Mouse (Mus musculus): ENCODE data around the gene Vsnl1. TPM values are rescaled to one million over a fixed set of nuclear protein-coding genes. Genes with fewer than 3 reads are reported as not detected.

The Vsnl1 gene
- polyA plus RNA-seq, 1 experiment from 2014 or later, result 0.15 TPM

- WGBS (ENCODE audit: insufficient replicate concordance), result 71% methylated on average over 3 of the region's 3 CpGs
- no peak overlapping the region for H3K4me3 ChIP-seq (replicated peaks)
- no peak for ATAC-seq (ENCODE audit: low read depth)
Measured at GRCm38 (mm10) chr12:11326483-11326882, 109.9 kb downstream of the Vsnl1 start.

GRCm38 (mm10) chr12:11324480-11324879, 111.9 kb downstream of the Vsnl1 start:
- H3K4me2 ChIP-seq, result no peak overlapping the region
- ATAC-seq (ENCODE audit: low read depth), result no peak

More at GRCm38 (mm10) chr12:11326483-11326882, 109.9 kb downstream of the Vsnl1 start:
- H3K27me3 ChIP-seq, result no peaks in the 10 kb centered on the region
- no peaks in the 10 kb centered on the region for H3K36me3 ChIP-seq
- no peak overlapping the region for H3K4me2 ChIP-seq
- DNase-seq, result no peak
- no peaks in the 10 kb centered on the region for H3K9me3 ChIP-seq (replicated peaks)
- no peak overlapping the region for H3K27ac ChIP-seq
- no peaks in the 10 kb centered on the region for H3K4me1 ChIP-seq (replicated peaks)
- H3K9ac ChIP-seq, result no peak overlapping the region

GRCm38 (mm10) chr12:11317671-11318070, 118.7 kb downstream of the Vsnl1 start:
- H3K9ac ChIP-seq, result no peak overlapping the region
- 62% methylated on average over 6 of the region's 6 CpGs for WGBS (ENCODE audit: insufficient replicate concordance)
- H3K4me1 ChIP-seq (replicated peaks), result no peaks in the 10 kb centered on the region
- H3K27me3 ChIP-seq, result no peaks in the 10 kb centered on the region
- H3K4me2 ChIP-seq, result no peak overlapping the region
- H3K9me3 ChIP-seq (replicated peaks), result no peaks in the 10 kb centered on the region
- DNase-seq (no peak), ATAC-seq (ENCODE audit: low read depth) (no peak)
- no peak overlapping the region for H3K4me3 ChIP-seq (replicated peaks)
- no peak overlapping the region for H3K27ac ChIP-seq
- peaks cover 42% of the 10 kb centered on the region for H3K36me3 ChIP-seq

More at GRCm38 (mm10) chr12:11324480-11324879, 111.9 kb downstream of the Vsnl1 start:
- no peak overlapping the region for H3K9ac ChIP-seq
- WGBS (ENCODE audit: insufficient replicate concordance), result 43% methylated on average over 4 of the region's 4 CpGs
- H3K4me3 ChIP-seq (replicated peaks), result no peak overlapping the region
- DNase-seq, result no peak
- no peak overlapping the region for H3K27ac ChIP-seq
- H3K9me3 ChIP-seq (replicated peaks), result no peaks in the 10 kb centered on the region
- no peaks in the 10 kb centered on the region for H3K4me1 ChIP-seq (replicated peaks)
- H3K36me3 ChIP-seq, result no peaks in the 10 kb centered on the region
- H3K27me3 ChIP-seq, result no peaks in the 10 kb centered on the region

- no peaks in the 10 kb centered on the region for H3K27me3 ChIP-seq
- no peak for ATAC-seq (ENCODE audit: low read depth)
- no peak overlapping the region for H3K4me2 ChIP-seq
- H3K4me1 ChIP-seq (replicated peaks), result no peaks in the 10 kb centered on the region
- no peak overlapping the region for H3K9ac ChIP-seq
- WGBS (ENCODE audit: insufficient replicate concordance), result 73% methylated on average over 1 of the region's 1 CpGs
- H3K9me3 ChIP-seq (replicated peaks), result no peaks in the 10 kb centered on the region
- DNase-seq, result no peak
- H3K36me3 ChIP-seq, result peaks cover 63% of the 10 kb centered on the region
- H3K4me3 ChIP-seq (replicated peaks), result no peak overlapping the region
- no peak overlapping the region for H3K27ac ChIP-seq
Measured at GRCm38 (mm10) chr12:11313840-11314239, 122.6 kb downstream of the Vsnl1 start.

GRCm38 (mm10) chr12:11311106-11311505, 125.3 kb downstream of the Vsnl1 start:
- Histone ChIP-seq H3K27me3 (no peaks in the 10 kb centered on the region), H3K27ac (no peak overlapping the region), H3K36me3 (peaks cover 66% of the 10 kb centered on the region), H3K4me3 (replicated peaks) (no peak overlapping the region), H3K4me2 (no peak overlapping the region), H3K9me3 (replicated peaks) (no peaks in the 10 kb centered on the region), H3K9ac (no peak overlapping the region), H3K4me1 (replicated peaks) (no peaks in the 10 kb centered on the region)
- 87% methylated on average over 2 of the region's 2 CpGs for WGBS (ENCODE audit: insufficient replicate concordance)
- ATAC-seq (ENCODE audit: low read depth), result no peak
- DNase-seq, result no peak

- 86% methylated on average over 8 of the region's 8 CpGs for WGBS (ENCODE audit: insufficient replicate concordance)
- H3K36me3 ChIP-seq, result peaks cover 76% of the 10 kb centered on the region
- no peak for ATAC-seq (ENCODE audit: low read depth)
- H3K9me3 ChIP-seq (replicated peaks), result no peaks in the 10 kb centered on the region
- H3K27ac ChIP-seq, result no peak overlapping the region
- H3K4me1 ChIP-seq (replicated peaks), result no peaks in the 10 kb centered on the region
- DNase-seq, result no peak
- H3K27me3 ChIP-seq, result no peaks in the 10 kb centered on the region
- no peak overlapping the region for H3K9ac ChIP-seq
- H3K4me3 ChIP-seq (replicated peaks), result no peak overlapping the region
- no peak overlapping the region for H3K4me2 ChIP-seq
Measured at GRCm38 (mm10) chr12:11306753-11307645, 129.4 kb downstream of the Vsnl1 start.

GRCm38 (mm10) chr12:11300858-11301257, 135.6 kb downstream of the Vsnl1 start:
- WGBS (ENCODE audit: insufficient replicate concordance), result 79% methylated on average over 1 of the region's 1 CpGs
- H3K9ac ChIP-seq, result no peak overlapping the region
- no peaks in the 10 kb centered on the region for H3K27me3 ChIP-seq
- no peaks in the 10 kb centered on the region for H3K9me3 ChIP-seq (replicated peaks)
- H3K4me3 ChIP-seq (replicated peaks), result no peak overlapping the region
- no peak for ATAC-seq (ENCODE audit: low read depth)
- DNase-seq, result no peak
- no peaks in the 10 kb centered on the region for H3K4me1 ChIP-seq (replicated peaks)
- no peak overlapping the region for H3K27ac ChIP-seq
- no peak overlapping the region for H3K4me2 ChIP-seq
- peaks cover 71% of the 10 kb centered on the region for H3K36me3 ChIP-seq

- Histone ChIP-seq H3K4me3 (replicated peaks) (no peak overlapping the region), H3K27ac (no peak overlapping the region), H3K4me2 (no peak overlapping the region), H3K36me3 (peaks cover 70% of the 10 kb centered on the region), H3K27me3 (no peaks in the 10 kb centered on the region), H3K9ac (no peak overlapping the region), H3K9me3 (replicated peaks) (no peaks in the 10 kb centered on the region), H3K4me1 (replicated peaks) (no peaks in the 10 kb centered on the region)
- ATAC-seq (ENCODE audit: low read depth), result no peak
- 93% methylated on average over 2 of the region's 2 CpGs for WGBS (ENCODE audit: insufficient replicate concordance)
- DNase-seq, result no peak
Measured at GRCm38 (mm10) chr12:11286382-11286781, 150.0 kb downstream of the Vsnl1 start.

- 87% methylated on average over 2 of the region's 2 CpGs for WGBS (ENCODE audit: insufficient replicate concordance)
- ATAC-seq (ENCODE audit: low read depth), result no peak
- no peaks in the 10 kb centered on the region for H3K4me1 ChIP-seq (replicated peaks)
- DNase-seq, result no peak
- no peaks in the 10 kb centered on the region for H3K9me3 ChIP-seq (replicated peaks)
- H3K27me3 ChIP-seq, result no peaks in the 10 kb centered on the region
- peaks cover 70% of the 10 kb centered on the region for H3K36me3 ChIP-seq
- H3K4me2 ChIP-seq, result no peak overlapping the region
- no peak overlapping the region for H3K9ac ChIP-seq
- no peak overlapping the region for H3K27ac ChIP-seq
- no peak overlapping the region for H3K4me3 ChIP-seq (replicated peaks)
Measured at GRCm38 (mm10) chr12:11281584-11281983, 154.8 kb downstream of the Vsnl1 start.

GRCm38 (mm10) chr12:11279886-11280285, 156.5 kb downstream of the Vsnl1 start:
- WGBS (ENCODE audit: insufficient replicate concordance), result 67% methylated on average over 3 of the region's 3 CpGs
- Histone ChIP-seq H3K4me1 (replicated peaks) (no peaks in the 10 kb centered on the region), H3K36me3 (peaks cover 64% of the 10 kb centered on the region), H3K9ac (no peak overlapping the region), H3K4me3 (replicated peaks) (no peak overlapping the region), H3K4me2 (no peak overlapping the region), H3K27ac (no peak overlapping the region), H3K9me3 (replicated peaks) (no peaks in the 10 kb centered on the region), H3K27me3 (no peaks in the 10 kb centered on the region)
- ATAC-seq (ENCODE audit: low read depth) (no peak), DNase-seq (no peak)

- WGBS (ENCODE audit: insufficient replicate concordance), result 83% methylated on average over 6 of the region's 6 CpGs
- H3K36me3 ChIP-seq, result peaks cover 71% of the 10 kb centered on the region
Measured at GRCm38 (mm10) chr12:11277207-11277606, 159.2 kb downstream of the Vsnl1 start.

GRCm38 (mm10) chr12:11276632-11277031, 159.8 kb downstream of the Vsnl1 start:
- Histone ChIP-seq H3K4me1 (replicated peaks) (no peaks in the 10 kb centered on the region), H3K9me3 (replicated peaks) (no peaks in the 10 kb centered on the region), H3K27me3 (no peaks in the 10 kb centered on the region), H3K9ac (no peak overlapping the region), H3K27ac (no peak overlapping the region), H3K4me2 (no peak overlapping the region), H3K36me3 (peaks cover 70% of the 10 kb centered on the region), H3K4me3 (replicated peaks) (no peak overlapping the region)
- no peak for DNase-seq
- 82% methylated on average over 2 of the region's 2 CpGs for WGBS (ENCODE audit: insufficient replicate concordance)
- no peak for ATAC-seq (ENCODE audit: low read depth)

More at GRCm38 (mm10) chr12:11277207-11277606, 159.2 kb downstream of the Vsnl1 start:
- Histone ChIP-seq H3K4me3 (replicated peaks) (no peak overlapping the region), H3K9ac (no peak overlapping the region), H3K9me3 (replicated peaks) (no peaks in the 10 kb centered on the region), H3K27ac (no peak overlapping the region), H3K4me2 (no peak overlapping the region), H3K27me3 (no peaks in the 10 kb centered on the region), H3K4me1 (replicated peaks) (no peaks in the 10 kb centered on the region)
- no peak for ATAC-seq (ENCODE audit: low read depth)
- no peak for DNase-seq
